Mouse (Mus musculus) thymus, postnatal 10 days (tissue): Measurements from ENCODE around the gene Zfr.
"Not testable (repeated sequence)": the region's sequence is repeated elsewhere in the genome, so short reads cannot be mapped to it uniquely, and the experiment has no call there.

Source experiments
- DNase-seq, 2 experiments: peaks; one replicate each; pipeline ENCODE4 v3.0.0; 2021; ENCODE audit warnings: low spot score in 2 of 2

The Zfr gene

GRCm38 (mm10) chr15:12216119-12216518 is 98.5 kb downstream of the Zfr start:
- no peak for DNase-seq

- DNase-seq: no peak
Measured at GRCm38 (mm10) chr15:12216798-12217197, 99.2 kb downstream of the Zfr start.

DNA sequence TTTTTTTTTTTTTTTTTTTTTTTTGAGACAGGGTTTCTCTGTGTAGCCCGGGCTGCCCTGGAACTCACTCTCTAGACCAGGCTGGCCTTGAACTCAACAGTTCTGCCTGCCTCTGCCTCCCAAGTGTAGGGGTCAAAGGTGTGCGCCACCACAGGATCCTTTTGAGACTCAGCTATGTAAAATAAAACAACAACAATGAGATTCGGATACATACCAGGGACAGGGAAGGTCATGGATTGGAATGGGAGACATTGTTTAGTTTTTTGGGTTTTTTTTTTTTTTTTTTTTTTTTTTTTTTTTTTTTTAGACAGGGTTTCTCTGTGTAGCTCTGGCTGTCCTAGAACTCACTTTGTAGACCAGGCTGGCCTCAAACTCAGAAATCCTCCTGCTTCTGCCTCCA is 99.7 kb downstream of the Zfr start:
- not testable (repeated sequence) for DNase-seq

GRCm38 (mm10) chr15:12217849-12218248 is 100.2 kb downstream of the Zfr start:
- DNase-seq: no peak

DNA sequence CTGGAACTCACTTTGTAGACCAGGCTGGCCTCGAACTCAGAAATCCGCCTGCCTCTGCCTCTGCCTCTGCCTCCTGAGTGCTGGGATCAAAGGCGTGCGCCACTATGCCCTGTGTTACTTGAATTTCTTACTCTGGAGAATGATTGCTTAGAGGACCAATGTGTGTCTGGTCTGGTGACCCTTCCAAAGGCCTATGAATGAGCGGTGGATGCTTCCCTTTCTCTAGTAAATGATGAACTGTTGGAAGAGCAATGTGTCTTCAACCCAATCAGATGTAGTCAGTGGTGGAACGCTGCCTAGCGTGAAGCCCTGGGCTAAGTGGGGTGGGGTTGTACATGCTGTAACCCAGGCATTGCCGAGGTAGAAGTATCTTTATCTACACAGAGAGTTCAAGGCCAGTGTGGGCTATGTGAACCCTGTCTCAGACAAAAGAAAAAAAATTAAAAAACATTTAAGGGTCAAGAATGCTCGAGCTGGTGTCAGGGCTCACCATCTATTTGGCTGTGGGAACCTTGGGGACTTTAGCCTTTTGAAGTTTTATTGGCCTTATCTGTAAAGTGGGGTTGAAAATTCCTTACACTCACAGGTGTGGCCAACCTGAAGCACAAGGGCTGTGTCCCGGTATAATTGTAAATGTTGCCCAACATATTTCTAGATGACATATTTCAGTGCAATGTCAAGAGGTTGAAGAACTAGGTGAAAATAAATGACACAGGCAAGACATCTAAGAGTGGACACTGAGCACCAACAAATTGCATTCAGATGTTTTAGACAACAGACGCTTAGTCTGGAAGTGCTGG is 101.2 kb downstream of the Zfr start:
- DNase-seq: no peak

DNA sequence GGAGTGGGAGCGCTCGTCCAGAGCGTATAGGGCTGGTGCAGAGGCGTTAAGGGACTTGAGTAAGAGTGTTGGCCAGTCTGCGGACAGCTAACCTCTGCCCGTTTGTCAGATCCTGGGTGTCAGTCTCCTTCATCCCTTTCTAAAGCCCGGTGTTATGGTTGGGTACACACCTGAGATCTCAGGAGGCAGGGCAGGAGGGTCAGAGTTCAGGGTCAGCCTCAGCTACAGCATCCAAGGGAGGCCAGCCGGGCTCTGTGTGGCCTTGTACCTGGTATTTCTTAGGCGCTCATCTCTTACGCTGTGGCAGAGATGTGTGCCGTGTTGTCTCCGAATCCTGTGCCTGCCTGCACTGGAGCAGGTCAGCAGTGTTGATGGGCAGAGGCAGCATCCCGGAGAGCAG is 103.5 kb downstream of the Zfr start:
- DNase-seq: no peak

- no peak for DNase-seq
Measured at GRCm38 (mm10) chr15:12222564-12223302, 105.1 kb downstream of the Zfr start.

- DNase-seq: no peak
Measured at GRCm38 (mm10) chr15:12223393-12223792, 105.8 kb downstream of the Zfr start.

GRCm38 (mm10) chr15:12224239-12224638 is 106.6 kb downstream of the Zfr start:
- no peak for DNase-seq

DNA sequence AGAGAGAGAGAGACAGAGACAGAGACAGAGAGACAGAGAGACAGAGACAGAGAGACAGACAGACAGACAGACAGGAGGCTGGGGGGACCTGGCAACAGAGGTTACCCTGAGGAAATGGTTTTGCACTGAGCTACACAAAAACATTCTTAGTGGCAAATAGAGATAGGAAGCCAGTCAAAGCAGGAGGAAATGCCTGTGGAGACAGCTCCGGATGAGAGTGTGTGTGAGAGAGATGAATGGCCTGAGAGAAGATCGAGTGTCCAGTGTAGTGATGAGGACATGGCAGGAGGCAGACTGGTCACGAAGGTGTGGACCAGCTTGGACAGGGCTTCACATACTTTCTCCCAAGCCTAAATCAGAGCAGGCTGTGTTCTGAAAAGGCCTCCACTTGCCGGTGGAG is 107.4 kb downstream of the Zfr start:
- no peak for DNase-seq

- DNase-seq: no peak
Measured at GRCm38 (mm10) chr15:12226908-12227307, 109.3 kb downstream of the Zfr start.

GRCm38 (mm10) chr15:12227355-12227754 is 109.7 kb downstream of the Zfr start:
- no peak for DNase-seq

GRCm38 (mm10) chr15:12229603-12230242 is 112.1 kb downstream of the Zfr start:
- DNase-seq: peak; percentile 39 to 48

DNA sequence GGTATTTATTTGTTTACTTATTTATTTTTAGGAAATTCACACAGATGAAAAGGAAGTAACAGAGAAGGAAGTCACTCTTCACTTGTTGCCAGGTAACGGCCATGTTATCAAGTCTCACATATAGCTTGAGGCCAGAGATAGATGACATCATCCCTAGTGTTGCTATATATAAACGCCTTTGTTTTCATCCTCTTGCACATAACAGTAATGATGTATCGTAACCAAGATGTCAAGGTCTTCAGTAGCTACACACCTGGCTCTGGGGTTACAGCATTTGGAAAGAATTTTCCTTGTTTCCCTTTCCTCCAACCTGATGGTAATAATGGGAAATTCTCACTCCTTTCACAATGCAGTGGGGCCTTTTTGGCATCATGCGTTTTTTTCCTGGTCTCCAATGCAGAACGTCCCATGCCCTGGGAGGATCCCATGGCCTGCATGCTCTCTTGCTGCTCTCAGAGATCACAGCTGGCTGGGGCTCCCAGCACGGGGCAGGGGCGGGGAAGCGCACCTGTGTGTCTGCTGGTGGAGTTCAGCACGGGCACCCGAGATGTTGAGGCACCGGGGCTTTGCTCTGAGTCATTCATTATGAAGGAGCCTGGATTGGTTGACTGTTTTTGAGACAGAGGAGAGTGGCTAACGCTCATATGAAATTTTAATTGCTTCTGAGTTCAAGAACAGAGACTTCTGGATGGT is 112.8 kb downstream of the Zfr start:
- DNase-seq: peak; percentile 80 to 83

GRCm38 (mm10) chr15:12231462-12231861 is 113.8 kb downstream of the Zfr start:
- no peak for DNase-seq

DNA sequence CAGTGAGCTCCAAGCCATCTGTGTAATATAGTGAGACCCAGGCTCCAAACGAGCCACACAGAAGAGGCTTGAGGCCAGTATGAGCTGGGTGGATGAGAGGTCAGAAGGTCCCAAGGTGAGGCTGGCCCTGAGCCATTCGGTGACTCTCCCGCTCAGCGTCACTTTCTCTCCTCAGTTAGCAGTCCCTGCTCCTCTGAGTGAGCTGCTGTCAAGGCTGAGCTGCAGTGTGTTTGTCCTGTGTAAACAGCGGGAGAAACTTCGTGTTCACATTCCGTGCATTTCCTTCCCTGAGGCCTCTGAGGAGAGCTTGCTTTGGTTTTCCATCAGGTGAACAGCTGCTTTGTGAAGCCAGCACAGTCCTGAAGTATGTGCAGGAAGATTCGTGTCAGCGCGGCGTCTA is 114.8 kb downstream of the Zfr start:
- DNase-seq: no peak

GRCm38 (mm10) chr15:12233021-12233420 is 115.4 kb downstream of the Zfr start:
- no peak for DNase-seq
